Mouse (Mus musculus): ENCODE measurements around the gene Gm18336. TPM values are rescaled to one million over a fixed set of nuclear protein-coding genes. Genes with fewer than 3 reads are reported as not detected.

Gene Gm18336
- polyA plus RNA-seq, 1 experiment from 2014 or later = not detected

DNA sequence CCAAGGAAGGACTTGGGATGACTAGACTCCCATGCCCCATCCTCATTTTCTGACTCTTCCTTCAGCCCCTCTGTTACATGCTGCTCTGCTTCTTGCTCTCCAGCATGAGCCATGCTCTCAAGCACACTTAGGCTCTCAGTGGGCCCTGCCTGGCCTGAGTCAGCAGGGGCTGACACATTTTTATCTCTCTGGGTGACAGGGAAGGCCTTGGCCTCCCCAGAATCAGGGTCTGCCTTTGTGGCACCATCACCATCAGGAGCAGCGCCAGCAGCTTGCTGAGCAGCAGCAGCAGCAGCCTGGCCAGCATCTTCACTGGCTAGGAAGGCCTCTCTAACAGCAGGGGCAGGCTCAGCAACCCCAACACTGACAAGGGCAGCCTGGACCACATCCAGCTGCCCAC lies 2.1 kb downstream of the Gm18336 start:
- Histone ChIP-seq H3K27me3 (ENCODE audit: control insufficient read depth, insufficient read depth, low read length) (no peaks in the 10 kb centered on the region), H3K9me3 (ENCODE audit: control insufficient read depth, low read length) (no peaks in the 10 kb centered on the region), H3K4me1 (ENCODE audit: control insufficient read depth, insufficient read depth, low read length) (no peaks in the 10 kb centered on the region), H3K36me3 (ENCODE audit: control insufficient read depth, insufficient read depth, low read length) (no peaks in the 10 kb centered on the region), H3K27ac (ENCODE audit: low read depth, low read length) (no peak overlapping the region), H3K4me3 (ENCODE audit: low read depth, low read length) (no peak overlapping the region), H3K4me2 (ENCODE audit: low read depth, low read length) (no peak overlapping the region), H3K9ac (replicated peaks; ENCODE audit: low read depth, low read length) (no peak overlapping the region)
- no peak for ATAC-seq (ENCODE audit: low read depth)
- WGBS = 86% methylated on average over 1 of the region's 1 CpGs

DNA sequence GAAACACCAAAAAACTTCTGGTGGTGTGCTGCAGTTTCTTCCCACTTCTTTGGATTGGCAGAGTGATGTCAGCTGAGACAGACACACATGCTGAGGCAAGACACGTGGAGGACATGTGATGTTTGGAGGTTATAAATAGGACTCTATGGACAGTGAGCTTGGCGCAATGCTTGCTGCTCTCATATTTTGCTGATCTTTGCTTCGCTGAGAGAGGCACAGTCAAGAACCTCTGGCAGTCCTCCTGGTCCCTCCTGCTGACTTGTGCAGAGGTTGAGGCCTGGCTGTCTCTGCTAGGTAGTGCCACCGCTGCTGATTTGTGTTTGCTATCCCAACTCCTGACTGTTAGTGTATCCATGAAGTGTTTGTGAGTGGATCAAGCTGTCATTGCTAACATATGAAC lies 7.1 kb downstream of the Gm18336 start:
- H3K4me2 ChIP-seq (ENCODE audit: low read depth, low read length) = no peak overlapping the region
- H3K4me1 ChIP-seq (ENCODE audit: control insufficient read depth, insufficient read depth, low read length) = no peaks in the 10 kb centered on the region
- 81% methylated on average over 4 of the region's 4 CpGs for WGBS

DNA sequence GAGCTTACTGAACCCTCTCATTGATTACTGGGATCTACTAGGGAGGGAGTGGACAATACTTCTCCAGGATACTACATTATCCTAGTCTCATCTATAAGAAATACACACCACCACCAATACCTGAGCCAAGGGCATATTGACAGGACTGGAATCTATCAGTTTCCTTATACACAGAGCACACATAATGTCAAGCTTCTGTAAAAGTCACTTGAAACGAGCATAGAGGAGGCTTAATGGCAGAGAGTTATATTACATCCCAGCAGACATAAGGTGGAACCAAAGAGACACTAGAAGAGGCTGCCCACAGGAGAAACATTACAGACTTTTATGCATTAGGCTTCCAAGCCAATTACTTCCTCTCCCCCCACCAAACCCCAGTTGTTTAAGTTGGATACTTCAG lies 13.6 kb downstream of the Gm18336 start:
- Histone ChIP-seq H3K4me2 (ENCODE audit: low read depth, low read length) (no peak overlapping the region), H3K27me3 (ENCODE audit: control insufficient read depth, insufficient read depth, low read length) (no peaks in the 10 kb centered on the region), H3K4me1 (ENCODE audit: control insufficient read depth, insufficient read depth, low read length) (no peaks in the 10 kb centered on the region), H3K4me3 (ENCODE audit: low read depth, low read length) (no peak overlapping the region), H3K9ac (replicated peaks; ENCODE audit: low read depth, low read length) (no peak overlapping the region), H3K9me3 (ENCODE audit: control insufficient read depth, low read length) (no peaks in the 10 kb centered on the region), H3K27ac (ENCODE audit: low read depth, low read length) (no peak overlapping the region), H3K36me3 (ENCODE audit: control insufficient read depth, insufficient read depth, low read length) (no peaks in the 10 kb centered on the region)
- no peak for ATAC-seq (ENCODE audit: low read depth)
- 36% methylated on average over 1 of the region's 1 CpGs for WGBS

More for the DNA sequence above, 7.1 kb downstream of the Gm18336 start:
- Histone ChIP-seq H3K9ac (replicated peaks; ENCODE audit: low read depth, low read length) (no peak overlapping the region), H3K27ac (ENCODE audit: low read depth, low read length) (no peak overlapping the region), H3K27me3 (ENCODE audit: control insufficient read depth, insufficient read depth, low read length) (no peaks in the 10 kb centered on the region), H3K4me3 (ENCODE audit: low read depth, low read length) (no peak overlapping the region), H3K36me3 (ENCODE audit: control insufficient read depth, insufficient read depth, low read length) (no peaks in the 10 kb centered on the region), H3K9me3 (ENCODE audit: control insufficient read depth, low read length) (no peaks in the 10 kb centered on the region)
- ATAC-seq (ENCODE audit: low read depth) = no peak

DNA sequence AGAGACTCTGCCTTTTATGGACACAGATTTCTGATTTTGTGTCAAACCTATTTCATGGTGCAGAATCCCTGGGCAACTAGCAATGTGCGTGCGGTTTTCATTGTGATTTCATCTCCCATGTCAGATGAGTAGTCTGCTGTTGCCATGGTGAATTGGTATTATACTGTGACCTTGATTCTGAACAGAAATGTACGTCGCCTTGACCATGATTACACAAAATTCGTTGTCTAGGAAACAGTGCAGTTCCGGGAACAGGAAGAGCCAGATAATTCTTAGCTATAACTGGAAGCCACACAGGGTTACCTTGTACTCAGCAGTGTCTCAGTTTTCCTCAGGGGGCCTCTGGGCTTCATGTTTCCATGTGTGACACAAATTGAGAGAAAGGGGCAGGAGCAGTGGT lies 14.1 kb downstream of the Gm18336 start:
- ATAC-seq (ENCODE audit: low read depth) = no peak
- Histone ChIP-seq H3K9me3 (ENCODE audit: control insufficient read depth, low read length) (no peaks in the 10 kb centered on the region), H3K27ac (ENCODE audit: low read depth, low read length) (no peak overlapping the region), H3K4me3 (ENCODE audit: low read depth, low read length) (no peak overlapping the region), H3K36me3 (ENCODE audit: control insufficient read depth, insufficient read depth, low read length) (no peaks in the 10 kb centered on the region), H3K4me1 (ENCODE audit: control insufficient read depth, insufficient read depth, low read length) (no peaks in the 10 kb centered on the region), H3K4me2 (ENCODE audit: low read depth, low read length) (no peak overlapping the region), H3K9ac (replicated peaks; ENCODE audit: low read depth, low read length) (no peak overlapping the region), H3K27me3 (ENCODE audit: control insufficient read depth, insufficient read depth, low read length) (no peaks in the 10 kb centered on the region)
- 55% methylated on average over 6 of the region's 6 CpGs for WGBS

DNA sequence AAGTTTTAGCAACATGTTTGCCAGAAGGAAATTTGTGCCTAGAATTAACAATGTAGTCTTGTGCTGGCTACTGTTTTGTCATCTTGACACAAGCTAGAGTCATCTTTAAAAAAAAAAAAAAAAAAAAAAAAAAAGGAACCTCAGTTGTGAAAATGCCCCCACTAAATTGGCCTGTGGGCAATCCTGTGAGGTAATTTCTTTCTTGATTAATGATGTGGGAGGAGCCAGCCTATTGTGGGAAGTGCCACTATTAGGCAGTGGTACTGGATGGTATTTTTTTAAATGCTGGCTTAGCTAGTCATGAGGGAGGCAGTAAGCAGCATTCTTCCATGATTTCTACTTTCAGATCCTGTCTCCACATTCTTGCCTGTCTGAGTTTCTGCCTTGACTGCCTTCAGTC lies 35.2 kb downstream of the Gm18336 start:
- no peak overlapping the region for H3K4me2 ChIP-seq (ENCODE audit: low read depth, low read length)
- no peak overlapping the region for H3K27ac ChIP-seq (ENCODE audit: low read depth, low read length)
- H3K9me3 ChIP-seq (ENCODE audit: control insufficient read depth, low read length) = no peaks in the 10 kb centered on the region
- H3K27me3 ChIP-seq (ENCODE audit: control insufficient read depth, insufficient read depth, low read length) = no peaks in the 10 kb centered on the region
- no peaks in the 10 kb centered on the region for H3K4me1 ChIP-seq (ENCODE audit: control insufficient read depth, insufficient read depth, low read length)
- ATAC-seq (ENCODE audit: low read depth) = no peak
- no peak overlapping the region for H3K9ac ChIP-seq (replicated peaks; ENCODE audit: low read depth, low read length)
- H3K36me3 ChIP-seq (ENCODE audit: control insufficient read depth, insufficient read depth, low read length) = no peaks in the 10 kb centered on the region
- no peak overlapping the region for H3K4me3 ChIP-seq (ENCODE audit: low read depth, low read length)

DNA sequence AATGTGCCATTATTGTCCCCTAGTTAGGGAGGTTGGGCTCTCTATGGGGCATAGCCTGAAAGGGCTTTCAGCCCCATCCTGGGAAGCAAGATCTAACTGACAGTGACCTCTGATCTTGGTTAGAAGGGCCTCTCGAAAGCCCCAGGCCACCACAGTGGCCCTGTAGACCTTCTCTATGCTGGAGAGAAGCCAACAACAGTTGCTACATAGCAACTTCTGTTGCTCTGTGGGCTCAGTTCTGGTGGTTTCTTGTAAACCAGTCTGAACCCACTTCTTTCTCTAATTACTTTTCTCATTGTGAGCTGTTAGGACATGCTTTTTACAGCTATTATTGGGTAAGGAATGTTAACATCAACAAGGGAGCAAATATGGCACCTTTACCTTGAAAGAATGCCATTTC lies 41.8 kb downstream of the Gm18336 start:
- no peak overlapping the region for H3K4me3 ChIP-seq (ENCODE audit: low read depth, low read length)

DNA sequence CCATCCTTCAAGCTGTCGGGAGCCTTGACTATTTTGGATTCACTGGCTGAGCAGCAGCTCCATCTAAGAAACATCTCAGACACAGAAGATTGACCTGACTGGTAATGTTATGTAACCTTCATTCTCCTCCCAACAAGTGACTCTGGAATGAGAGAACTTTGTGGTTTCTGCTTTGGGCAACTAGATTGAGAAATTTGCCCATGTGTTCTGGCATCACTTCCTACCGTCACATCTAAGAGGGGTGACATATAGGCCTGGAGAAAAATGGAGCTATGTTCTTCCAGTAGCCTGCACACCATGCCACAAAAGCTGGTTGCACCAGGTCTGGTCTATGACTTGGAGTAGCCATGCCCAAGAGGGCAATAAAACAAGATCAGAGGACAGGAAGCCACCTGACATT lies 42.4 kb downstream of the Gm18336 start:
- no peak overlapping the region for H3K4me2 ChIP-seq (ENCODE audit: low read depth, low read length)
- no peak for ATAC-seq (ENCODE audit: low read depth)
- no peak overlapping the region for H3K27ac ChIP-seq (ENCODE audit: low read depth, low read length)
- no peaks in the 10 kb centered on the region for H3K4me1 ChIP-seq (ENCODE audit: control insufficient read depth, insufficient read depth, low read length)
- no peak overlapping the region for H3K4me3 ChIP-seq (ENCODE audit: low read depth, low read length)
- H3K36me3 ChIP-seq (ENCODE audit: control insufficient read depth, insufficient read depth, low read length) = no peaks in the 10 kb centered on the region; the same call in 1 of the 2 replicates
- no peaks in the 10 kb centered on the region for H3K9me3 ChIP-seq (ENCODE audit: control insufficient read depth, low read length)
- H3K9ac ChIP-seq (replicated peaks; ENCODE audit: low read depth, low read length) = no peak overlapping the region
- H3K27me3 ChIP-seq (ENCODE audit: control insufficient read depth, insufficient read depth, low read length) = no peaks in the 10 kb centered on the region
- WGBS = 94% methylated on average over 2 of the region's 2 CpGs

More for the DNA sequence above, 41.8 kb downstream of the Gm18336 start:
- Histone ChIP-seq H3K4me2 (ENCODE audit: low read depth, low read length) (no peak overlapping the region), H3K9ac (replicated peaks; ENCODE audit: low read depth, low read length) (no peak overlapping the region), H3K9me3 (ENCODE audit: control insufficient read depth, low read length) (no peaks in the 10 kb centered on the region), H3K27me3 (ENCODE audit: control insufficient read depth, insufficient read depth, low read length) (no peaks in the 10 kb centered on the region), H3K36me3 (ENCODE audit: control insufficient read depth, insufficient read depth, low read length) (no peaks in the 10 kb centered on the region; the same call in 1 of the 2 replicates), H3K4me1 (ENCODE audit: control insufficient read depth, insufficient read depth, low read length) (no peaks in the 10 kb centered on the region), H3K27ac (ENCODE audit: low read depth, low read length) (no peak overlapping the region)
- 80% methylated on average over 1 of the region's 1 CpGs for WGBS
- no peak for ATAC-seq (ENCODE audit: low read depth)

Other genes starting within 250 kb of the Gm18336 start
- not detected in 2 replicates for gene Xlr5b, start 249.9 kb downstream of the Gm18336 start, polyA plus RNA-seq (2014; fragmentation: Nextera tagmentation; extraction: Ambion mirVana)
- gene DXBay18, start 249.3 kb downstream of the Gm18336 start, polyA plus RNA-seq (2014; fragmentation: Nextera tagmentation; extraction: Ambion mirVana) = 0.52 TPM in 1 of 2 replicates, not detected in the other
- not detected in 2 replicates for gene Spin2d, start 221.7 kb downstream of the Gm18336 start, polyA plus RNA-seq (2014; fragmentation: Nextera tagmentation; extraction: Ambion mirVana)
- gene Xlr3b, start 206.5 kb downstream of the Gm18336 start, polyA plus RNA-seq (2014; fragmentation: Nextera tagmentation; extraction: Ambion mirVana) = 13.9 and 14.5 TPM in 2 replicates
- 0.55 TPM in 1 of 2 replicates, not detected in the other for gene Xlr4b, start 184.4 kb downstream of the Gm18336 start, polyA plus RNA-seq (2014; fragmentation: Nextera tagmentation; extraction: Ambion mirVana)
- 32.0 and 34.1 TPM in 2 replicates for gene F8a, start 170.4 kb downstream of the Gm18336 start, polyA plus RNA-seq (2014; fragmentation: Nextera tagmentation; extraction: Ambion mirVana)
- not detected in 2 replicates for gene Xlr4c, start 155.6 kb downstream of the Gm18336 start, polyA plus RNA-seq (2014; fragmentation: Nextera tagmentation; extraction: Ambion mirVana)
- gene Xlr3c, start 133.3 kb downstream of the Gm18336 start, polyA plus RNA-seq (2014; fragmentation: Nextera tagmentation; extraction: Ambion mirVana) = 0.73 TPM in 1 of 2 replicates, not detected in the other
- gene Xlr5a, start 105.8 kb downstream of the Gm18336 start, polyA plus RNA-seq (2014; fragmentation: Nextera tagmentation; extraction: Ambion mirVana) = not detected in 2 replicates
- not detected in 2 replicates for gene Xlr5c, start 105.8 kb downstream of the Gm18336 start, polyA plus RNA-seq (2014; fragmentation: Nextera tagmentation; extraction: Ambion mirVana)
- gene Gm45015, start 61.9 kb downstream of the Gm18336 start, polyA plus RNA-seq (2014; fragmentation: Nextera tagmentation; extraction: Ambion mirVana) = not detected in 2 replicates
- 12.9 and 15.3 TPM in 2 replicates for gene Zfp275, start 56.1 kb downstream of the Gm18336 start, polyA plus RNA-seq (2014; fragmentation: Nextera tagmentation; extraction: Ambion mirVana)
- gene Zfp92, start 12.4 kb upstream of the Gm18336 start, polyA plus RNA-seq (2014; fragmentation: Nextera tagmentation; extraction: Ambion mirVana) = 0.94 and 1.3 TPM in 2 replicates
- not detected in 2 replicates for gene Trex2, start 36.6 kb upstream of the Gm18336 start, polyA plus RNA-seq (2014; fragmentation: Nextera tagmentation; extraction: Ambion mirVana)
- 62.0 and 72.1 TPM in 2 replicates for gene Haus7, start 60.3 kb upstream of the Gm18336 start, polyA plus RNA-seq (2014; fragmentation: Nextera tagmentation; extraction: Ambion mirVana)
- 8.3 and 36.2 TPM in 2 replicates for gene Bgn, start 84.9 kb upstream of the Gm18336 start, polyA plus RNA-seq (2014; fragmentation: Nextera tagmentation; extraction: Ambion mirVana)
- 5.9 and 9.2 TPM in 2 replicates for gene Atp2b3, start 104.3 kb upstream of the Gm18336 start, polyA plus RNA-seq (2014; fragmentation: Nextera tagmentation; extraction: Ambion mirVana)
- 0.19 and 0.31 TPM in 2 replicates for gene Dusp9, start 240.7 kb upstream of the Gm18336 start, polyA plus RNA-seq (2014; fragmentation: Nextera tagmentation; extraction: Ambion mirVana)

Data from neural tube, embryonic 14.5 days (tissue).